Mouse (Mus musculus): ENCODE results near the gene Pdxp. TPM values are rescaled to one million over a fixed set of nuclear protein-coding genes. Genes with fewer than 3 reads are reported as not detected.

Pdxp gene
- polyA plus RNA-seq, 1 experiment from 2014 or later = 15.0 TPM

DNA sequence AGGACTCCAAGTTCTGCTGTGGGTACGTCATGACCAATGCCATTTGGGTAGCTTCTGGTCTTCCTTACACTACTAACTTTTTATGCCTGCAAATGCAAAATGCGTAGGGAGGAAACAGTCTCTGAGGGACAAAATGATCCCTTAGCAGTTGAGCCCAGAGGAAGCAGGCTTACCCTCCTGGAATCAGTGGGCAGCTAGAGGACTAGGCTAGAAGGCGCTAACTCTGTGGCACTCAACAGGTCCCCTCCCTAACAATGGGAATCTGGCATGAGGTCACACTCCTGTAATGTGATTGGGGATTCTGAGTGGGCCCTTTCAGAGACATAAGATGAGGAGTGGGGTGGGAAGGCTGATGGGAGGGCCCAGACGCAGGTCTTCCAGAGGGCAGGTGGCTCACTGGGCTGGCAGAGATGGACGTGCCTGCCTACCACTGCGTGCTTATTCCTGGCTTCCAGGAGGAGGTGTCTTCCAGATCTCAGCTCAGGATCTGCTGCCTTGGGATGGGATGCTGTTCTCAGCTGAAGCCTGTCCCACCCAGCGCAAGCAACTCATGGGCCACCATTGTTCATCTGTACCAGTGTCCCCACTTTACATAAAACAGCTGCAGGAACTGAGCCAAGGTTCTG is 17.2 kb downstream of the Pdxp start:
- H3K36me3 ChIP-seq = peaks cover 14% of the 10 kb centered on the region
- no peak overlapping the region for H3K9ac ChIP-seq
- H3K27me3 ChIP-seq = no peaks in the 10 kb centered on the region
- no peaks in the 10 kb centered on the region for H3K9me3 ChIP-seq (replicated peaks)
- H3K4me3 ChIP-seq (replicated peaks) = no peak overlapping the region
- no peak for ATAC-seq (replicated peaks; ENCODE audit: low FRiP score)
- WGBS = 90% methylated on average over 7 of the region's 7 CpGs
- no peak overlapping the region for H3K27ac ChIP-seq
- H3K4me1 ChIP-seq = peaks cover 33% of the 10 kb centered on the region
- H3K4me2 ChIP-seq = no peak overlapping the region

DNA sequence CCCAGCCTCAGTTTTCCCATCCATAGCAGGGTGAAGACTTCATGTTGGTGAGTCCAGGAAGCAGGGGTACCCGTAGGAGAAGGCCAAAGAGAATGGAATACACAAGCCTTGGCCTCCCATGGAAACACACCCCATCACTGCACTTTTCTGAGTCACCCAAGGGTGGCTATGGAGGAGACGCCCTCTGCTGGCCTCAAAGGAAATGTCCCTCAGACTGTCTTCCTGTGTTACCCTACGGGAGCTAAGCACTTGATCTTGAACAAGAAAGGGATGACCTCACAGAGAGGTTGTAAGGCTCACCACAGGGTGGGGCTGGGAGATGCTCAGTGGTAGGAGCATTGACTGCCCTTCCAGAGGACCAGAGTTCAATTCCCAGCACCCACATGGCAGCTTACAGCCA is 17.9 kb downstream of the Pdxp start:
- 32% methylated on average over 3 of the region's 3 CpGs for WGBS
- Histone ChIP-seq H3K36me3 (peaks cover 17% of the 10 kb centered on the region), H3K4me3 (replicated peaks) (no peak overlapping the region), H3K4me2 (no peak overlapping the region), H3K4me1 (peaks cover 33% of the 10 kb centered on the region), H3K27ac (no peak overlapping the region), H3K9ac (no peak overlapping the region), H3K9me3 (replicated peaks) (no peaks in the 10 kb centered on the region), H3K27me3 (no peaks in the 10 kb centered on the region)
- no peak for ATAC-seq (replicated peaks; ENCODE audit: low FRiP score)

DNA sequence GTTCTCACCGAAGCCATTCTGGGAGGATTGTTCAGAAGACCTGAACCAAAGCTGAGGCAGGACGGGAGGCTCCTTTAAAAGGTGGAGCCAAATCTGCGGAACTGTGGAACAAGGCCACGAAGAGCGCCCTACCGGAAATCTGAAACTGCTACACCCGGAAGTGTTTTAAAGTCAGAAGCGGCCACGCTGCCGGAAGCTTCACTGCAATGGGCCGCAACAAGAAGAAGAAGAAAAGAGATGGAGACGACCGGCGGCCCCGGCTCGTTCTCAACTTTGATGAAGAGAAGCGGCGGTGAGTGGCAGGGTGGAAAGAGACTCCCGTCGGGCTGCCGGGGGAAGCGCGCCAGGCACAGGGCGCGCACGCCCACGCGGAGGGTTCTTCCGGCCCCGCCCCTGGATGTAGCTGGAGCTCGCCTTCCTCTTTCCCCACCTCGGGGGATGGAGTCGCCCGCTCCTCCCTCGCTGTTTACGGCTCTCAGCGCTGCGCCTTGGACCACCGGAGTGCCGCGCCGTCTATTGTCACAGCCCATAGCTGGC is 21.1 kb downstream of the Pdxp start, which contains the start of gene Nol12:
Gene Nol12 (plus strand): TSS at position 150 of the 537 bp plus-strand sequence.
- Histone ChIP-seq H3K36me3 (peaks cover 41% of the 10 kb centered on the region), H3K27ac (peak within 1 kb of the TSS; percentile 94), H3K9me3 (replicated peaks) (no peaks in the 10 kb centered on the region), H3K4me2 (peak within 1 kb of the TSS; percentile 60), H3K27me3 (no peaks in the 10 kb centered on the region), H3K9ac (peak within 1 kb of the TSS; percentile 75), H3K4me3 (replicated peaks) (peak within 1 kb of the TSS; percentile 90), H3K4me1 (peaks cover 16% of the 10 kb centered on the region)
- peak; percentile 84 for ATAC-seq (replicated peaks; ENCODE audit: low FRiP score)
- under 1% methylated on average over 42 of the region's 42 CpGs for WGBS

DNA sequence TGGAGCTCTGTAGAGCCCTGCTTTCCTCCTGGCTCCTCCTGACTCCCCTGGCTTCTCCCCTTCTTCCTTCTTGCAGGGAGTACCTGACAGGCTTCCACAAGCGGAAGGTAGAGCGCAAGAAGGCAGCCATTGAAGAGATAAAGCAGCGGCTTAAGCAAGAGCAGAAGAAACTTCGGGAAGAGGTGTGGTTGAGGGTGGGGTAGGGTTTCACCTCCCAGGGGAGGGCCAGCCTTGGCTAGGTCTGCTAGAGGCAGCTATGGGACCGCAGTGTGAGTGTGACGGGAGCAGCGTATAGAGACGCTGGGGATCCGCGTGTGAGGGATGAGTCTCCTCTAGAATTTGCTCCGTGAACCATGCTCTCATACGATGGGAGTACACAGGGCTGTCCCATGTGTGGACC is 22.7 kb downstream of the Pdxp start:
- Histone ChIP-seq H3K27me3 (no peaks in the 10 kb centered on the region), H3K9me3 (replicated peaks) (no peaks in the 10 kb centered on the region), H3K36me3 (peaks cover 51% of the 10 kb centered on the region), H3K27ac (no peak overlapping the region), H3K4me3 (replicated peaks) (no peak overlapping the region), H3K4me2 (peak overlapping the region; percentile 60; the same call in 1 of the 2 replicates), H3K9ac (no peak overlapping the region), H3K4me1 (peaks cover 16% of the 10 kb centered on the region)
- WGBS = 93% methylated on average over 12 of the region's 12 CpGs
- ATAC-seq (replicated peaks; ENCODE audit: low FRiP score) = no peak

DNA sequence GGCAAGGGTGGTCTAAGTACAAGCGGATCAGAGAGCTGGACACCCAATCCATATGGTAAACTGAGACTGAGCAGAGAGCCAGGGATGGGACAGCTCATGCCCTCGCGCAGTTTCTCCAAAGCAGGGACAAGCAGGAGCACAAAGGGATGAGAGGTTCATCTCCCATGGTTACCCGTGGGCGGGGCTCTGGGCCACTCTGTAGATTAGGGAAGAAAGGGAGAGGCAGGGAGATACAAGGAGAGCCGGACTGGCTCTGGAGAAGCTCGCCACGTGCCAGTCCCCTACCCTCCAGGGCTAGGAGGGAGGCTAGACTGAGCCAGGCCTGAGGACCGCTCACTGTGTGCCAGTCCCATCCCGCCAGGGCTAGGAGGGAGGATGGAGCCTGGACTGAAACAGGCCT is 23.6 kb downstream of the Pdxp start:
- H3K4me3 ChIP-seq (replicated peaks) = no peak overlapping the region
- no peaks in the 10 kb centered on the region for H3K27me3 ChIP-seq
- H3K4me2 ChIP-seq = no peak overlapping the region
- H3K9ac ChIP-seq = no peak overlapping the region
- 92% methylated on average over 10 of the region's 10 CpGs for WGBS
- no peaks in the 10 kb centered on the region for H3K9me3 ChIP-seq (replicated peaks)
- H3K36me3 ChIP-seq = peaks cover 59% of the 10 kb centered on the region
- no peak for ATAC-seq (replicated peaks; ENCODE audit: low FRiP score)
- peaks cover 16% of the 10 kb centered on the region for H3K4me1 ChIP-seq
- no peak overlapping the region for H3K27ac ChIP-seq

DNA sequence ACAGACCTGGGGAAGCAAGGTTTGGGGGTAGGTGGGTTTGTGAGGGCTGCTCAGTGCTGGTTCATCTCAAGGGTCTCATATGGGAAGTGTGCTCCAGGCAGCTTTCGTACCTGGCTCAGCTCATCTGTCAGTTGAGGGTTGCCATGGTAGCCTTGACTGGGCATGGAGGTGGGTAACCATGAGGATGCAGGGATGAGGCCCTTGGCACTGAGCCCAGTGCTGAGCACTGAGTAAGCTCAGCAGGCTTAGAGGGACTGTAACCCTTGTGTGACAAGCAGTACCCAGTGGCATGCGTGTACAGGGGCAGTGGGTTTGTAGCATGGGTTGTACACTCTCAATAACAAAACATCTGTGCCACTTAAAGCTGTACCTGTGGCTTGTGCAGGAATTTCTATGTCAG is 24.2 kb downstream of the Pdxp start:
- peaks cover 22% of the 10 kb centered on the region for H3K4me1 ChIP-seq
- H3K36me3 ChIP-seq = peaks cover 59% of the 10 kb centered on the region
- 94% methylated on average over 2 of the region's 2 CpGs for WGBS
- no peak overlapping the region for H3K9ac ChIP-seq
- H3K4me2 ChIP-seq = no peak overlapping the region
- no peaks in the 10 kb centered on the region for H3K9me3 ChIP-seq (replicated peaks)
- no peak overlapping the region for H3K27ac ChIP-seq
- H3K4me3 ChIP-seq (replicated peaks) = no peak overlapping the region
- no peak for ATAC-seq (replicated peaks; ENCODE audit: low FRiP score)
- no peaks in the 10 kb centered on the region for H3K27me3 ChIP-seq

DNA sequence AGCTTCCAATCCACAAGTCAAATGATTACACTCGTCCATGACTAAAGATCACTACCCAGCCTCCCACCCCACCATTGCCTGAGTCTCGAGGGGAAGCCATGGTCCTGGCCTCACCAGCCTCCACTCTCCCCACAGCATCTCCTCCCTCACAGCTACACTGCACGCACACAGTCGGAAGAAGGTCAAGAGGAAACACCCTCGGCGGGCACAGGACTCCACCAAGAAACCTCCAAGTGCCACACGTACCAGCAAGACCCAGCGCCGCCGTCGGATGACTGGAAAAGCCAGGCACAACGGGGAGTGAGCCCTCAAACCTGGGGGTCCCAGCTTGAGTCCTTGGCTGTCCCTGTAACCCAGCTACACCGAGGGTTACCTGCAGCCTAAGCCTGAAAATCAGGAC is 26.6 kb downstream of the Pdxp start:
- 94% methylated on average over 13 of the region's 13 CpGs for WGBS
- Histone ChIP-seq H3K9ac (no peak overlapping the region), H3K4me2 (no peak overlapping the region), H3K27me3 (no peaks in the 10 kb centered on the region), H3K9me3 (replicated peaks) (no peaks in the 10 kb centered on the region), H3K27ac (no peak overlapping the region), H3K36me3 (peaks cover 59% of the 10 kb centered on the region), H3K4me1 (peaks cover 25% of the 10 kb centered on the region), H3K4me3 (replicated peaks) (no peak overlapping the region)
- no peak for ATAC-seq (replicated peaks; ENCODE audit: low FRiP score)

DNA sequence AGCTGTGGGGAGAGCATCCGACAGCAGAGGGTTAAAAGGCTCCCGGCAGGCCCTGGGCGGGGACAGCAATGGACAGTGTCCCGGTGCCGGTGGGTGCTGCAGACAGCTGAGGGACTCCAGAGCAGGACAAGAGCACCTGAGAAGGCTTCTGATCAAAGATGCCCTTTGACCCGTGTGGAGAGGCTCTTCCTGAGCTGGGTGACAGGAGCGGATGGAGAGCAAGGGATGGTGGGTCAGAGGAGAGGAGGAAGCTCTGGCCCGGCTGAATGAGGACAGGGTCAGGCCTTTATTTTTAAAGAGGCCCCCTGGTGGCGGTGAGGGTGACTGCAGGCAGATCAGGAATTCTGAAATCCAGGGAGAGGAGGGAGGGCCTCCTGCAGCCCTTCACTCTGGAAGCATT is 28.9 kb downstream of the Pdxp start:
- WGBS = 2% methylated on average over 9 of the region's 9 CpGs
- 0 out of 2 replicates have a peak overlapping the region, but pooled peaks have one; percentile 14 for H3K27ac ChIP-seq
- H3K36me3 ChIP-seq = peaks cover 46% of the 10 kb centered on the region
- H3K4me1 ChIP-seq = peaks cover 18% of the 10 kb centered on the region
- H3K4me3 ChIP-seq (replicated peaks) = peak overlapping the region; percentile 42
- no peaks in the 10 kb centered on the region for H3K9me3 ChIP-seq (replicated peaks)
- H3K9ac ChIP-seq = peak overlapping the region; percentile 37; the same call in 1 of the 2 replicates
- peaks cover 6% of the 10 kb centered on the region for H3K27me3 ChIP-seq
- peak overlapping the region; percentile 65 for H3K4me2 ChIP-seq
- peak; percentile 55 for ATAC-seq (replicated peaks; ENCODE audit: low FRiP score)

DNA sequence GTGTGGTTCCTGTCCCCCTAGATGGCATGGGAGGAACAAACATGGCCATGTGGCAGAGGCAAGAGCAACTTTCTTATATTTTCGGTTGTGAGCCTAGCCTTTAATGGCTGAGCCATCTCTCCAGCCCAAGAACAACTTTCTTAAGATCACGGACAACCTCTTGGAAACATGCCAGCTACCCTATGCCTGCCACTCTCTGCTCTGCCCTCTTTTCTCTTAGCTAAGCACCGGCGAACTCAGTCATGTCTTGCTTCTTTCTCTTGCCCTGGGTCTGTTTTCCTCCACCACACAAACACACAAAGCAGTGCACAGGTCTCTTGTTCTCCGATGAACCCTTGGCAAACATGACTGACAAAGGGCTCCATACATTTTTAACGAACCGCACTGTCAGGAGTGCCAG is 32.5 kb downstream of the Pdxp start:
- 83% methylated on average over 7 of the region's 7 CpGs for WGBS
- Histone ChIP-seq H3K27ac (no peak overlapping the region), H3K36me3 (peaks cover 10% of the 10 kb centered on the region)

DNA sequence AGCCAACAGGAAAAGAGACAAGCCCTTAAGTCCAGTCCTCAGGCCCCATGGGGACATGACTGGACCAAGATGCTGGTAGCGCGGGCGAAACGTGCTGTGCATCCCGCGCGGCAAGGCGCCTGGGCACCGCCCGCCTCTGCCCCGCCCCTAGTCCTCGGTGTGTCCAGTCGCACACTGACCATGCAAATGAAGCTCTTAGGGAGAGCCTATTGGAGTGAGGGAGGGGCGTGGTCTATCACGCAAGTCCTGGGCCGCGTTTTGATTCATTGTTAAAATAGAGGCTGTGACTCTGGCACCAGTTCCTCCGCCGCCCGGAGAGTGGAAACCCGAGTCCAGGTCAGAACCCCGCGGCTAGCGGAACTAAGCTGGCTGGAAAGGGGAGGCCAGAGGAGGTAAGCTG is 33.9 kb downstream of the Pdxp start, which contains the start of gene Triobp:
Gene Triobp (plus strand): TSS at position 68 of the 400 bp plus-strand sequence.
- WGBS = under 1% methylated on average over 24 of the region's 24 CpGs
- peak within 1 kb of the TSS; percentile 46 for H3K9ac ChIP-seq

More for the DNA sequence above, 32.5 kb downstream of the Pdxp start:
- Histone ChIP-seq H3K4me1 (peaks cover 33% of the 10 kb centered on the region), H3K4me2 (no peak overlapping the region), H3K27me3 (peaks cover 6% of the 10 kb centered on the region), H3K9ac (no peak overlapping the region), H3K9me3 (replicated peaks) (no peaks in the 10 kb centered on the region), H3K4me3 (replicated peaks) (no peak overlapping the region)
- ATAC-seq (replicated peaks; ENCODE audit: low FRiP score) = no peak

DNA sequence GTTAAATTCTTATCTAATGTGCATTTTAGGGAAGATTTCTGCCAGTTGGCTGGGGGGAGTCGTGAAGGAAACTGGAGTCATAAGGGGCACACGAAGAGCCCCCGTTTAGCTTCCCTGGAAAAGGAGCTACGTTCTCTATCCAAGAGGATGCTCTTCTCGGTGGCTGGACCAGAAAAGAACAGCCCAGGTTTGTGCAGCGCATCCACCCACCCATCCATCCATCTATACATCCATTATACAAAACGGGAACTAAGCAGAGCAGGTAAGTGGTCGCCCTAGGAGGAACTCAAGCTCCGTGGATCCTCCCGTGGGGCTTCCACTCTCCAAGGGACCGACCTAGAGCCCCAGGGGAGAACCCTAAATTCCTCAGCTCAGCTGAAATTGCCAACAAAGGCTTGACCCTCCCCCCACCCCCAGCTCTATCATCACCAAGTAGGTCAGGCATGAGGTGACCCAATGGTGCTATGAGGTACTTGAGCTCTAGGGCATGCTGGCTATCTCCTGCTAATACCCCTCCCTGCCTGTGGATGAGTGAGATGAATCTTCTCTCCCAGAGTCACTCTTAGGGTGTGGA is 34.5 kb downstream of the Pdxp start:
- H3K27ac ChIP-seq = peak overlapping the region; percentile 57
- no peaks in the 10 kb centered on the region for H3K36me3 ChIP-seq
- H3K9me3 ChIP-seq (replicated peaks) = no peaks in the 10 kb centered on the region
- H3K4me3 ChIP-seq (replicated peaks) = peak overlapping the region; percentile 47
- peak overlapping the region; percentile 75 for H3K4me2 ChIP-seq
- 0 out of 2 replicates have a peak, but pooled peaks have one; percentile 7 for ATAC-seq (replicated peaks; ENCODE audit: low FRiP score)
- WGBS = 4% methylated on average over 11 of the region's 11 CpGs
- H3K9ac ChIP-seq = peak overlapping the region; percentile 46
- peaks cover 6% of the 10 kb centered on the region for H3K27me3 ChIP-seq
- H3K4me1 ChIP-seq = peaks cover 25% of the 10 kb centered on the region

More for the DNA sequence above, 33.9 kb downstream of the Pdxp start, which contains the start of gene Triobp:
- peak; percentile 98 for ATAC-seq (replicated peaks; ENCODE audit: low FRiP score)
- Histone ChIP-seq H3K4me3 (replicated peaks) (peak within 1 kb of the TSS; percentile 47), H3K4me1 (peaks cover 29% of the 10 kb centered on the region), H3K27ac (peak within 1 kb of the TSS; percentile 57), H3K9me3 (replicated peaks) (no peaks in the 10 kb centered on the region), H3K36me3 (no peaks in the 10 kb centered on the region), H3K4me2 (peak within 1 kb of the TSS; percentile 75), H3K27me3 (peaks cover 6% of the 10 kb centered on the region)

DNA sequence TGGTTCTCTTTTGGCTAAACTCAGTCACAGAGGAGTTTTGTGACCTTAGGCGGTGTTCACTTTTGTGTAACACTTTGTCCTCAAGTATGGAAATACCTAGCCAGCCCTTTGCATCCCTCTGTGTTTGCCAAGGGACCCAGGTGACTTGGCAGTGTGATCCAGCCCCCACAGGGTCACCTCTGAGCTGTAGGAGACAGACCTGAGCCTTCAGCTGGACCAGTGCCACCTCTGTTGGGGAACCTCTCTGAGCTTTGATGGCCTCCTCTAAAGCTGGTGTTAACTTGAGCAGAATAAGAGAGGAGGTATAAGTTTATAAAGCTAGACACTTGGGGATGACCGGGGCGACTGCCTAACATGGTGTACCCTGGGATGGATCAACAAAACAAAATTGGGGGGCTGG is 35.2 kb downstream of the Pdxp start:
- Histone ChIP-seq H3K4me1 (peaks cover 24% of the 10 kb centered on the region), H3K4me2 (peak overlapping the region; percentile 75; the same call in 1 of the 2 replicates), H3K9me3 (replicated peaks) (no peaks in the 10 kb centered on the region), H3K4me3 (replicated peaks) (no peak overlapping the region), H3K9ac (no peak overlapping the region), H3K27ac (no peak overlapping the region), H3K27me3 (peaks cover 6% of the 10 kb centered on the region), H3K36me3 (no peaks in the 10 kb centered on the region)
- WGBS = 96% methylated on average over 3 of the region's 3 CpGs
- no peak for ATAC-seq (replicated peaks; ENCODE audit: low FRiP score)
